7 mouse cellular contexts compared by ENCODE assay signal in the genomic region with DNA sequence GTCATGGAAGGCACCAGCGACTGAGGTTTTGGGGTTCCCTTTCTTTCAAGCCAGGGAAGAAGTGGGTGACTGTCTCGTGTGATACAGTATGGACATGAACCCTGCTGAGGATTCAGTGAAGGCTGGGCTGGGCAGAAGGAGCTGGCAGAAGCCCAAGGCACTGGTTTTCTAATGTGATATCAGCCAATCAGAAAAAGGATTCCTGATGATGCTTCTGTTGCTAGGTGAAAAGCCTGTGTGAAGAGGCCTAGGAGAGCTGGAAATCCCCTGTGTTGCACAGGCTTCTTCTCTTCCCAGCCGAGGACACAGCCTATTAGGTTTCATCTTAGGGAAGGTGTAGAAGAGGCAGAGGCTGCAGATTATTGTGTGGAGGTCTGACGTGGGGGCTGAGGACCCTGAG. TPM values are rescaled to one million over a fixed set of nuclear protein-coding genes. Genes with fewer than 3 reads are reported as not detected.
DNase-seq lines count a peak whose midpoint lies in the region; ATAC-seq lines count a peak whose summit lies in the region.

No protein-coding gene starts in this region.

- peak; percentile 56 for ATAC-seq in forebrain, embryonic 15.5 days (replicated peaks)
- ATAC-seq in hindbrain, embryonic 14.5 days (ENCODE audit: low FRiP score) = peak; percentile 77
- peak; percentile 47; the same call in 1 of the 2 replicates for ATAC-seq in midbrain, embryonic 11.5 days (ENCODE audit: low FRiP score)

- DNase-seq in Muller cell, postnatal 12 days (ENCODE audit: inconsistent ontology term) = peak; percentile 74
- DNase-seq in brain, adult 2 months (ENCODE audit: low read depth, low spot score) = peak; percentile 74
- DNase-seq in hindbrain, embryonic 14.5 days (ENCODE audit: low spot score) = peak; percentile 96
- DNase-seq in layer of hippocampus, adult 9-11 months = peak; percentile 82
- DNase-seq in midbrain, embryonic 11.5 days (ENCODE audit: low spot score, missing footprints) = peak; percentile 96
- DNase-seq in right cerebral cortex, postnatal 25 days = peak; percentile 20

- peaks cover 21% of the 10 kb centered on the region for H3K4me1 ChIP-seq in forebrain, embryonic 15.5 days
- H3K4me1 ChIP-seq in hindbrain, embryonic 14.5 days (replicated peaks; ENCODE audit: control insufficient read depth, insufficient read depth, low read length) = peaks cover 22% of the 10 kb centered on the region
- H3K4me1 ChIP-seq in midbrain, embryonic 11.5 days (ENCODE audit: control insufficient read depth, insufficient read depth, low read length) = peaks cover 13% of the 10 kb centered on the region

- no peak overlapping the region for H3K9ac ChIP-seq in forebrain, embryonic 15.5 days (replicated peaks)
- no peak overlapping the region for H3K9ac ChIP-seq in hindbrain, embryonic 14.5 days
- no peak overlapping the region for H3K9ac ChIP-seq in midbrain, embryonic 11.5 days (ENCODE audit: low read length)

- H3K36me3 ChIP-seq in forebrain, embryonic 15.5 days = no peaks in the 10 kb centered on the region
- H3K36me3 ChIP-seq in hindbrain, embryonic 14.5 days (replicated peaks; ENCODE audit: control insufficient read depth, insufficient read depth) = no peaks in the 10 kb centered on the region
- H3K36me3 ChIP-seq in midbrain, embryonic 11.5 days (ENCODE audit: control insufficient read depth, insufficient read depth, low read length) = no peaks in the 10 kb centered on the region

- no peaks in the 10 kb centered on the region for H3K9me3 ChIP-seq in forebrain, embryonic 15.5 days
- no peaks in the 10 kb centered on the region for H3K9me3 ChIP-seq in hindbrain, embryonic 14.5 days (ENCODE audit: control insufficient read depth, low read length)
- H3K9me3 ChIP-seq in midbrain, embryonic 11.5 days (ENCODE audit: control insufficient read depth, low read length) = no peaks in the 10 kb centered on the region

- no peak overlapping the region for H3K4me2 ChIP-seq in forebrain, embryonic 15.5 days (replicated peaks)
- no peak overlapping the region for H3K4me2 ChIP-seq in hindbrain, embryonic 14.5 days (replicated peaks)
- H3K4me2 ChIP-seq in midbrain, embryonic 11.5 days = no peak overlapping the region

- H3K27ac ChIP-seq in forebrain, embryonic 15.5 days (replicated peaks) = no peak overlapping the region
- no peak overlapping the region for H3K27ac ChIP-seq in hindbrain, embryonic 14.5 days
- no peak overlapping the region for H3K27ac ChIP-seq in midbrain, embryonic 11.5 days (ENCODE audit: low read depth, low read length)

- WGBS in forebrain, embryonic 15.5 days = 25% methylated on average over 4 of the region's 4 CpGs
- 25% methylated on average over 4 of the region's 4 CpGs for WGBS in hindbrain, embryonic 14.5 days
- WGBS in midbrain, embryonic 11.5 days = 24% methylated on average over 4 of the region's 4 CpGs

- H3K4me3 ChIP-seq in forebrain, embryonic 15.5 days = no peak overlapping the region
- H3K4me3 ChIP-seq in hindbrain, embryonic 14.5 days (replicated peaks; ENCODE audit: low read length) = no peak overlapping the region
- no peak overlapping the region for H3K4me3 ChIP-seq in midbrain, embryonic 11.5 days (ENCODE audit: low read depth, low read length)

- peaks cover 18% of the 10 kb centered on the region for H3K27me3 ChIP-seq in forebrain, embryonic 15.5 days
- H3K27me3 ChIP-seq in hindbrain, embryonic 14.5 days (ENCODE audit: control insufficient read depth, insufficient read depth, low read length) = peaks cover 29% of the 10 kb centered on the region
- H3K27me3 ChIP-seq in midbrain, embryonic 11.5 days (ENCODE audit: control insufficient read depth, insufficient read depth, low read length) = peaks cover 13% of the 10 kb centered on the region

RNA-seq across cellular contexts. Expression of a gene that starts 4.0 kb away (rescaled TPM):
- 0.86 and 1.2 TPM in 2 replicates for polyA plus RNA-seq in forebrain, embryonic 15.5 days (2015; fragmentation: Nextera tagmentation; extraction: Ambion mirVana)
- polyA plus RNA-seq in hindbrain, embryonic 14.5 days (2014; fragmentation: Nextera tagmentation; extraction: Ambion mirVana) = 0.80 and 1.8 TPM in 2 replicates
- polyA plus RNA-seq in midbrain, embryonic 11.5 days (2014; fragmentation: Nextera tagmentation; extraction: Ambion mirVana) = 4.3 and 4.7 TPM in 2 replicates

RNA-seq across cellular contexts. Expression of a gene that starts 22.8 kb away (rescaled TPM):
- 0.20 TPM in 1 of 2 replicates, not detected in the other for polyA plus RNA-seq in forebrain, embryonic 15.5 days (2015; fragmentation: Nextera tagmentation; extraction: Ambion mirVana)
- not detected in 2 replicates for polyA plus RNA-seq in hindbrain, embryonic 14.5 days (2014; fragmentation: Nextera tagmentation; extraction: Ambion mirVana)
- polyA plus RNA-seq in midbrain, embryonic 11.5 days (2014; fragmentation: Nextera tagmentation; extraction: Ambion mirVana) = not detected in 2 replicates

RNA-seq across cellular contexts. Expression of a gene that starts 26.1 kb away (rescaled TPM):
- polyA plus RNA-seq in forebrain, embryonic 15.5 days (2015; fragmentation: Nextera tagmentation; extraction: Ambion mirVana) = 0.23 TPM in 1 of 2 replicates, not detected in the other
- polyA plus RNA-seq in hindbrain, embryonic 14.5 days (2014; fragmentation: Nextera tagmentation; extraction: Ambion mirVana) = 0.31 and 0.58 TPM in 2 replicates
- polyA plus RNA-seq in midbrain, embryonic 11.5 days (2014; fragmentation: Nextera tagmentation; extraction: Ambion mirVana) = not detected in 2 replicates

RNA-seq across cellular contexts. Expression of a gene that starts 44.2 kb away (rescaled TPM):
- 1.1 and 1.6 TPM in 2 replicates for polyA plus RNA-seq in forebrain, embryonic 15.5 days (2015; fragmentation: Nextera tagmentation; extraction: Ambion mirVana)
- polyA plus RNA-seq in hindbrain, embryonic 14.5 days (2014; fragmentation: Nextera tagmentation; extraction: Ambion mirVana) = 3.9 and 4.2 TPM in 2 replicates
- 1.7 TPM in 2 replicates for polyA plus RNA-seq in midbrain, embryonic 11.5 days (2014; fragmentation: Nextera tagmentation; extraction: Ambion mirVana)

RNA-seq across cellular contexts. Expression of a gene that starts 58.2 kb away (rescaled TPM):
- 1.3 and 1.7 TPM in 2 replicates for polyA plus RNA-seq in forebrain, embryonic 15.5 days (2015; fragmentation: Nextera tagmentation; extraction: Ambion mirVana)
- polyA plus RNA-seq in hindbrain, embryonic 14.5 days (2014; fragmentation: Nextera tagmentation; extraction: Ambion mirVana) = 0.72 and 1.6 TPM in 2 replicates
- polyA plus RNA-seq in midbrain, embryonic 11.5 days (2014; fragmentation: Nextera tagmentation; extraction: Ambion mirVana) = 0.27 and 0.63 TPM in 2 replicates

Comparison
In these comparisons a context has a peak if more than half of its experiments do, and no peak if none do; other contexts are left out.
1. DNase-seq: peak in every context shown above with its lines; median percentile 96 in hindbrain, embryonic 14.5 days; 96 in midbrain, embryonic 11.5 days; 82 in layer of hippocampus, adult 9-11 months; 74 in Muller cell, postnatal 12 days; 74 in brain, adult 2 months; 20 in right cerebral cortex, postnatal 25 days.